Mouse (Mus musculus) testis, adult 2 months (tissue): ENCODE measurements around the gene Olfr13. TPM values are rescaled to one million over a fixed set of nuclear protein-coding genes. Genes with fewer than 3 reads are reported as not detected.
"Not testable (repeated sequence)": the region's sequence is repeated elsewhere in the genome, so short reads cannot be mapped to it uniquely, and the experiment has no call there.

Experiments
- H3K27ac ChIP-seq: fragments of 200-500 bp; 2 replicates; pipeline ENCODE4 v1.5.1; 2012; ENCODE audit warnings: low read depth, low read length; ENCODE audit not compliant: control insufficient read depth, insufficient read depth
- H3K27me3 ChIP-seq: fragments of 200-500 bp; 2 replicates; pipeline ENCODE4 v1.6.1; 2012; ENCODE audit warnings: mild to moderate bottlenecking, low read length, moderate library complexity; ENCODE audit not compliant: control insufficient read depth, insufficient read depth
- H3K36me3 ChIP-seq: fragments of 200-500 bp; 2 replicates; pipeline ENCODE4 v1.6.1; 2012; ENCODE audit warnings: mild to moderate bottlenecking, low read length; ENCODE audit not compliant: control insufficient read depth, insufficient read depth
- H3K4me1 ChIP-seq: fragments of 200-500 bp; 2 replicates; pipeline ENCODE4 v1.6.1; 2012; ENCODE audit warnings: low read length; ENCODE audit not compliant: control insufficient read depth, insufficient read depth
- H3K4me3 ChIP-seq: fragments of 200-500 bp; 2 replicates; pipeline ENCODE4 v1.5.1; 2012; ENCODE audit warnings: low read depth, mild to moderate bottlenecking, low read length, moderate library complexity, mixed read lengths; ENCODE audit not compliant: control insufficient read depth
- CTCF ChIP-seq: fragments of 200-500 bp; IDR thresholded peaks from 2 replicates; pipeline ENCODE4 v1.5.1; 2012; ENCODE audit warnings: low read depth, mild to moderate bottlenecking, inconsistent platforms, low read length, moderate library complexity; ENCODE audit not compliant: control insufficient read depth, insufficient read depth, insufficient replicate concordance
- POLR2A ChIP-seq: fragments of 200-500 bp; IDR thresholded peaks from 2 replicates; pipeline ENCODE4 v1.6.1; 2012; ENCODE audit warnings: low read depth, mild to moderate bottlenecking, inconsistent platforms, low read length, moderate library complexity; ENCODE audit not compliant: control insufficient read depth
- polyA plus RNA-seq: library from polyadenylated mRNA; depleted of rRNA; stranded (reverse); fragments of >200 nt; gene quantifications from 2 replicates; pipeline ENCODE4 v1.2.3, GENCODE M21; 2012; rRNA removed

Olfr13 gene
- polyA plus RNA-seq, 1 experiment, result 0.05 TPM

DNA sequence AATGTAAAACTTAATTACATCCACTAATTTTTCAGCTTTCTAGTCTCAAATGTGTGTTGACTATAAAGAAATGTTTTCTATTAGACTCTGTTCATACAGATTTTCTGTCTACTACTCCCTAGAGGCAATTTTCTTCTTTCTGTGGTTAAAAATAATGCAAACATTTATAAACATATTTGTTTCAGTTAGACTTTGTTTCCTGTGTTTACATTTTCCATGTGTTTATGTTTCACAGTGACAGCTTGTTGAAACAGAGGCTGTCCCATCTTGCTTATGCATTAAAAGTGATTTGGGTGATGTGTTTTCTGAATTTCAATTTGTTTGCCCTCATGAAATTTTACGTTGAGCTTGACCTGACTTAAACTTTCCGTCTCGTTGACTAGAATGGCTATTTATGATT is 19.0 kb downstream of the Olfr13 start:
- no peaks in the 10 kb centered on the region for H3K27me3 ChIP-seq
- H3K27ac ChIP-seq, result no peak overlapping the region
- H3K36me3 ChIP-seq, result no peaks in the 10 kb centered on the region
- H3K4me3 ChIP-seq, result no peak overlapping the region
- no peaks in the 10 kb centered on the region for H3K4me1 ChIP-seq
- TF ChIP-seq CTCF (no peak), POLR2A (no peak)

DNA sequence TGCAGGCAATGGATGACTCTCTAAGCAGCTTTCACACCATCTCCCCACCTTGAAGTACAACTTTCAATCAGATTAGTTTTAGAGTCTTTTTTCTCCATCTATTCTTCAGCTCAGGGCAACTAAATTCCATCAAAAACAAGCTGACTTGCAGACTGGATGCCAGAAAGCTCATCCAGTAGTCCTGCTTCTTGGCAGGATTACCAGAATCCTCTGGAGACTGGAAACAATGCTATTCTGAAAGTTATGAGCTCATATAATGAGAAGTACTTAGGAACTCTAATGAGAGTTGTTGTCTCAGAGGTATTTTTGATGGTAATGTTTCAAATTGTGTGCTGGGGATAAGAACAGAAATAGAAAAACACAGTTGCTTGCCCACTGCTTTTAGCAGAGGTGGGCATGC is 24.8 kb downstream of the Olfr13 start, which contains the start of gene Olfr435:
Gene Olfr435 (plus strand): TSS at position 366 of the 400 bp plus-strand sequence.
- TF ChIP-seq POLR2A, result no peak
- TF ChIP-seq CTCF, result no peak
- H3K36me3 ChIP-seq, result no peaks in the 10 kb centered on the region
- H3K4me3 ChIP-seq, result no peak within 1 kb of the TSS
- no peak within 1 kb of the TSS for H3K27ac ChIP-seq
- no peaks in the 10 kb centered on the region for H3K27me3 ChIP-seq
- no peaks in the 10 kb centered on the region for H3K4me1 ChIP-seq

- H3K36me3 ChIP-seq, result no peaks in the 10 kb centered on the region
- TF ChIP-seq CTCF (no peak), POLR2A (no peak)
- H3K4me3 ChIP-seq, result no peak overlapping the region
- H3K4me1 ChIP-seq, result no peaks in the 10 kb centered on the region
- no peak overlapping the region for H3K27ac ChIP-seq
- no peaks in the 10 kb centered on the region for H3K27me3 ChIP-seq
Measured at GRCm38 (mm10) chr6:43198094-43198493, 26.2 kb downstream of the Olfr13 start.

DNA sequence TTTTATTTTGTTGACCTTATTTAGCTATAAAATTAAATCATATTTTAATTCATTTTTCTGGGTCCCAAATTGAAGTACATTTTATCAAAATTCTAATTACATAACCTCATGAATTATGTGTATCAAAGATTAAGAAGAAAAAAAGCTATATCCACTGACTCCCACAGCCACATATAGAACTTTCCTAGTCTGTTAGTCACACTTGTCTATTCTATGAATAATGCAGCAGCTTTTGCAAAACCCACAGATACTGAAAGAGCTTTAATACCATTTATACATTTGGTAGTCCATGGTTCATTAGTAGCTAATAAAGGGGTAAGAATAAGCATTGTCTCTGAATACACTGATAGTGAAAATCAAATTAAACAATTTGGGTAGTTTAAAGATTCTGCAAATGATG is 30.8 kb downstream of the Olfr13 start:
- H3K27me3 ChIP-seq, result no peaks in the 10 kb centered on the region
- H3K4me1 ChIP-seq, result no peaks in the 10 kb centered on the region
- H3K4me3 ChIP-seq, result no peak overlapping the region
- no peaks in the 10 kb centered on the region for H3K36me3 ChIP-seq
- no peak for TF ChIP-seq CTCF
- no peak for TF ChIP-seq POLR2A
- no peak overlapping the region for H3K27ac ChIP-seq

DNA sequence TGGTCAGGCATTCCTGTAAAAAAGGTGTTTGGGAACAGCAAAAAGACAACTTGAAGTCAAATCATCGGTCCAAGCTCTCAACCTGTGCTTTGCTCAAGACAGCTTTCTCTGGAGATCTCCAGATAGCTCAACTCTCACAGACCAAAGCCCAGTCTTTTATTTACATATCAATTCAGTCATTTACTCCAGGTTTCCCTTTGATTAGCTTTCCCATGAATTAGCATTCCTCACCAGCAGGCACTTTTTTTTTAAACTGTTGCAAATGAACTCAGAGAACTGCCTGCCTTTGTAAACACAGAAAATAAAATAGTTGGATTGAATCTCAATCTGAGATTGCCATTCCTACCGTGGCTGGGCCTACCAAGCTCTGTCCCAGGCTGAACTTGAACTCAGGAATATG is 33.4 kb downstream of the Olfr13 start:
- Histone ChIP-seq H3K4me3 (no peak overlapping the region), H3K27ac (no peak overlapping the region), H3K27me3 (no peaks in the 10 kb centered on the region), H3K36me3 (no peaks in the 10 kb centered on the region), H3K4me1 (no peaks in the 10 kb centered on the region)
- no peak for TF ChIP-seq CTCF
- TF ChIP-seq POLR2A, result no peak

- H3K4me3 ChIP-seq, H3K27ac ChIP-seq, H3K27me3 ChIP-seq, H3K36me3 ChIP-seq, H3K4me1 ChIP-seq: not testable (repeated sequence)
Measured at GRCm38 (mm10) chr6:43212873-43213272, 40.9 kb downstream of the Olfr13 start, which contains the start of gene Olfr434. Gene Olfr434, plus strand, starts transcription at chr6:43213021.

Other genes starting within 250 kb of the Olfr13 start
- gene Olfr444, start 223.1 kb upstream of the Olfr13 start, polyA plus RNA-seq, result not detected in 2 replicates
- not detected in 2 replicates for gene Olfr441, start 65.8 kb upstream of the Olfr13 start, polyA plus RNA-seq
- gene Olfr237-ps1, start 25.6 kb upstream of the Olfr13 start, polyA plus RNA-seq, result 0.17 and 0.21 TPM in 2 replicates
- gene Olfr437, start 8.9 kb upstream of the Olfr13 start, polyA plus RNA-seq, result 0.20 TPM in 1 of 2 replicates, not detected in the other
- not detected in 2 replicates for gene Olfr435, start 25.0 kb downstream of the Olfr13 start, polyA plus RNA-seq
- not detected in 2 replicates for gene Olfr434, start 40.9 kb downstream of the Olfr13 start, polyA plus RNA-seq
- not detected in 2 replicates for gene Olfr47, start 59.4 kb downstream of the Olfr13 start, polyA plus RNA-seq
- gene Arhgef5, start 93.4 kb downstream of the Olfr13 start, polyA plus RNA-seq, result 1.5 and 2.2 TPM in 2 replicates
- 0.16 and 0.17 TPM in 2 replicates for gene Nobox, start 137.4 kb downstream of the Olfr13 start, polyA plus RNA-seq